Mouse (Mus musculus) MN1 (cell line): ENCODE measurements around the gene Gm6040.

Experiments used
- DNase-seq: peaks from one replicate; pipeline ENCODE4 v3.0.0-alpha.2; 2016; ENCODE audit warnings: low spot score

Gm6040 gene

DNA sequence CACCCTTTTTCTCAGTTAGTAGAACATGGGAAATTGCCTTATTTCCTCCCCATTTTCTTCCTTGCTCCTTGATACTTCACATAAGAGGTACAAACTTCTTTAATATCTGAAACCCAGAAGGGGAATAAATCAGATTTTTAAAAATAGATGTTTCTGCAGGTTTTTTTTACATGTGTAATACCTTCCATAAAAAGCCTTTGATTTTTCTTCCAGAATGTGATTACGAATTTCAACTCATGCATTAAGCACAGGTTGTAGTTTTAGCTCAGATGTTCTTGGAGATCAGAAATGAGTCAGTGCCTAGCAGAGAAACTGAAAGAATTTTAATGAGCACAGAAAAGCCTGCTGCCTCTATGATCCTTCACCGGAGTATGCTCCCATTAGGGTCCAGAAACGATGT is at the start of gene Gm6040:
TSS of gene Gm6040 (minus strand) at position 101 of the 400 bp plus-strand sequence.
- no peak for DNase-seq

DNA sequence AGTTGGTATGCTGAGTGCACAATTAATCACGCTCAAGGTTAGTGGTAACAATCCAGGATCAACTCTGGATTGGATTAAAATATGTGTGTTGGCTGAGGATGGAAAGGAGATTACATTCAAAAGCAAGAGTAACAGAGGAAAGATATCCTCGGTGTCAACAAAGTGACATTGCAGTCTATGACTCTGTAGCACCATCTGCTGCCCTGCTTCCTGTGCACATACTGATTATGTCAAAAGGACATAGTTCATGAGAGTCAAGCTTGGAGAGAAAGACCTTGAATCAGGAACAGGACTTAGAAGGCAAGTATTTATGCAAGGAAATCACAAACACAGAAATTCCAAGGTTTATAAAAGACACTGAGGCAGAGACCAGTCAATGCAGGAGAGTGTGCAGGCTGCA is 42.7 kb upstream of the Gm6040 start:
- DNase-seq: no peak

DNA sequence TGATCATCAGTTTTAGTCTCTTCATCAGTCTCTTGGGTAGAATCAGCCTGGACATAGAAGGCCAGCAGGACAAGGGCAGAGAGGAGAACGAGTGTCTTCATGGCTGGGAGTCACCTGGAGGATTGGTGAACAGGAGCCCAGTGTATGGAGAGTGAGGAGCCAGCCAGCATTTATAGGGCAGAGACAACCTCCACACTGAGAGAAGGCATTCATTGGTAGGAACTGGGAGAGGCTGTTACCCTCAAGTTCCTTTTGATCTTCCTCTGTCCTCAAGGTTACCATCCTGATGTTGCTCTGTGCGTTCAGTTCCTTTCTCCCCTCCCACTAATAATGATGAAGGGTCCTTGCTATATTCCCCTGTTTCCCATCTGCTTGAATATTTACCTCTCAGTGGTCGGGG is 22.7 kb upstream of the Gm6040 start, which contains the start of gene AY761185:
TSS of gene AY761185 (minus strand) at position 101 of the 400 bp plus-strand sequence.
- no peak for DNase-seq

DNA sequence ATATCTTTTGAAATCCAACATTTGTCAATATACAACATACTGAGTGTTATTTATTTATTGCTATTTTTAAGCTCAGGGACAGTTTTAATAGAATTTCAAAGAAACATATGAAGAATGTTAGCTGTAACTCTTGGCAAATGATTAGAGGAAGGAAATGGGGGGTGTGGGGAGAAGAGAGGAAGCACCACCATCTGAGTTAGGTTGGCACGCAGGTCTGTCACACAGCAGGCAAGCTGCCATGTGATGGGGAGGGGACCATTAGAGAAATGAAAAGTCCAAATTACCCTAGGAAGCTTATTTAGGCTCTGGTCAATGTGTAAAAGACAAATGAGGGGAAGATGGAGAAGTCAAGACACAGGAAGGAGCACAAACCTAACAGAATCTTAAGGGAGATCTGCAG is 9.6 kb downstream of the Gm6040 start:
- no peak for DNase-seq

DNA sequence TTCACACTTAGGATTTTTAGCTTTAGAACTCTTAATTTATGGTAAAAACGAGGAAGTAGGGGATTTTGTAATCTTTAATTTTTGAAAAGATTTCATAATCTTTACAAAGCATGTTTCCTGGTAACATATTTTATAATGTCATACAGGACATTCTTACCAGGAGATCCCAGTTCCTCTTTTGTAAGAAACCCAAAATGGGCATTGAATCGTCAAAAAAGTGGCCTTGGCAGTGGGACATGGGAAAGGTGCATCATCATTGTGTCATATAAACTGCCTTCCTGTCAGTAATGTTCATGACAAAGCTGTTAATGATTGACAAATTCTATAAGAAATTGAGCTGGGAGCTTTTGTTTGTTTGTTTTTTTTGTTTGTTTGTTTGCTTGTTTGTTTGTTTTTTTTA is 13.6 kb downstream of the Gm6040 start:
- DNase-seq: no peak

DNA sequence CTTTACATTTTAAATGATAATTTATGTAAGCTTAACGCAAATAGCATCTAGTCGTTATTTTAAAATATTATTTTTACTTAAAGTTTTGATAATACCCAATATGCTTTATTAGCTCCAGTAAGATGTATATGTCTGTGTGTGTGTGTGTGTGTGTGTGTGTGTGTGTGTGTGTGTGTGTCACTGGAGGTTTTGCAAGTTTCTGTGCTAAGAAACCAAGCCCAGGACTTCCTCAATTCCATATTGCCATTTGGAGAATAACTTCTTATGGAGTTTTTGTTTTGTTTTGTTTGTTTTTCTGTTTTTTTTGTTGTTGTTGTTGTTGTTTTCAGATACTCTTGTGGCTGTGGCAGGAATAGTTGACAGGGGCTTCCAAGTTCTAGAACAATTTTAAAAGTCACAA is 14.8 kb downstream of the Gm6040 start:
- DNase-seq: no peak

DNA sequence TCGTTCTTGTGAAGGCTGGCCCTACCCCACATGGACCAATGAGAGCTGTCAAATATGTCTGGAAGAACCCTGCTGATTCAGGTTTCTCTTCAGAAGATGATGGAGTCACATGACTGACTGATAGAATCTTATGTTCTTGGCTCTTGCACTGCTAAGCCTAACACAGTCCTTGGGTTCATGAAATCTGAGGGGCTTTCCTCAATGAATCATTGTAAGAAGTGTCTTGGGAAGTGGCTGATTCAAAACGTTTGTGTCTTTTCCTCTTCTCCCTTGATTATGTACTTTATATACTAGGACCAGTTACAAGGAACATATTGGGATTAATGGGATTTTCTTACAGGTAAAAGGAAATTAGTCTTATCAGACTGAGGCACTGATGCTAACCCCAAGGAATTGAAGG is 19.3 kb downstream of the Gm6040 start, which contains the start of gene Gm15056:
TSS of gene Gm15056 (minus strand) at position 101 of the 400 bp plus-strand sequence.
- no peak for DNase-seq

DNA sequence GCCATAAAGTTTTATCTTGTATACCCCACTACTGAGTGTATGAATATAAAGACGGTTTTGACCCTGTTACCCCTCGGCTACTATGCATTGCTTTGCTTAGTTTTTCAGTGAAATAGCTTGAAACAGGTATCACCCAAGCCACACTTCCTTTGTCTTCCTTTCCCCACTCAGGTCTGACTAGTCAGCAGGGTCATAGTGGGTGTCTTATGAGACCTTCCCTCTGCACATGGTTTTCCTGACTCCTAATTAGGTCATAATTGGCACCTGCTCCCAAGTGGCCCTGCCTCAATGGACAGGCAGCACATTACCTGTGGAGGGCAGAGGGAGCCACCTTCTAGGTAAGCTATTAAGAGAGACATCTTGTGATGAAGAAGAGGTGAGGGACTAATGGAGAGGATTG is 29.5 kb downstream of the Gm6040 start, which contains the start of gene Defb33:
TSS of gene Defb33 (plus strand) at position 301 of the 400 bp plus-strand sequence.
- no peak for DNase-seq

DNA sequence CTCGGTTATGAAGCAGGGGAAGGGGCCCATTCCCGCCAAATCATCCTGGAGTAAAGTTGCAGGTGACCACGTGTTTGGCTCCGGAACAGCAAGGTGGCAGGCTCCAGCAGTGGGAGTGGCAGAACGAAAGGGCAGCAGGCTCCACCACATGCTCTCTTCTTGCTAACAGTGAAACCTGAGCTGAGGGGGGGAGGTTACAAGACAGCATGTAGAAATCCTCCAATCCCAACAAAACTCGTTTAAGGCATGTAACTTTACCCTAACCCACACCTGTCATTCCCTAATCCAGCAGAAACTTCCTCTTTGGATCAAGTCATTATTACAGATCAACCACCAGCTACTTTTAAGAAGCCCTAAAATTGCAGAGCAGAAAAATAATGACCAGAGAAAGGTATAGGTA is 47.3 kb downstream of the Gm6040 start:
- DNase-seq: no peak
